Mouse (Mus musculus) liver, adult (tissue): Measurements from ENCODE around the gene Klrb1b.

Experiments used
- GATA4 ChIP-seq: IDR thresholded peaks from 2 replicates; pipeline ENCODE4 v1.6.1; 2014; ENCODE audit warnings: mild to moderate bottlenecking, low read length; ENCODE audit not compliant: insufficient replicate concordance

Gene Klrb1b

GRCm38 (mm10) chr6:128833046-128833445 is 6.9 kb upstream of the Klrb1b start:
- TF ChIP-seq GATA4, result no peak

- TF ChIP-seq GATA4, result no peak
These were observed 3.7 kb upstream of the Klrb1b start for GRCm38 (mm10) chr6:128829837-128830236.

GRCm38 (mm10) chr6:128826781-128827180 is 650 bp upstream of the Klrb1b start:
- no peak for TF ChIP-seq GATA4

GRCm38 (mm10) chr6:128818083-128818802 is 7.9 kb downstream of the Klrb1b start:
- TF ChIP-seq GATA4, result no peak

- TF ChIP-seq GATA4, result no peak
These were observed 17.6 kb downstream of the Klrb1b start for GRCm38 (mm10) chr6:128808532-128808931.

- no peak for TF ChIP-seq GATA4
These were observed 19.1 kb downstream of the Klrb1b start for GRCm38 (mm10) chr6:128807021-128807420.

GRCm38 (mm10) chr6:128802999-128803857 is 22.9 kb downstream of the Klrb1b start:
- no peak for TF ChIP-seq GATA4

GRCm38 (mm10) chr6:128802557-128802956 is 23.6 kb downstream of the Klrb1b start:
- no peak for TF ChIP-seq GATA4

GRCm38 (mm10) chr6:128799896-128800270 is 26.2 kb downstream of the Klrb1b start:
- no peak for TF ChIP-seq GATA4

GRCm38 (mm10) chr6:128797936-128798771 is 28.0 kb downstream of the Klrb1b start:
- TF ChIP-seq GATA4, result no peak

GRCm38 (mm10) chr6:128797185-128797905 is 28.8 kb downstream of the Klrb1b start:
- no peak for TF ChIP-seq GATA4

GRCm38 (mm10) chr6:128796321-128796955 is 29.7 kb downstream of the Klrb1b start:
- TF ChIP-seq GATA4, result no peak

GRCm38 (mm10) chr6:128793734-128794133 is 32.4 kb downstream of the Klrb1b start:
- no peak for TF ChIP-seq GATA4

- no peak for TF ChIP-seq GATA4
These were observed 37.0 kb downstream of the Klrb1b start, which contains the start of gene Klrb1c for GRCm38 (mm10) chr6:128789115-128789514. Klrb1c (minus strand) TSS chr6:128789215.
